Mouse (Mus musculus): ENCODE measurements around the gene Krt8.

DNA sequence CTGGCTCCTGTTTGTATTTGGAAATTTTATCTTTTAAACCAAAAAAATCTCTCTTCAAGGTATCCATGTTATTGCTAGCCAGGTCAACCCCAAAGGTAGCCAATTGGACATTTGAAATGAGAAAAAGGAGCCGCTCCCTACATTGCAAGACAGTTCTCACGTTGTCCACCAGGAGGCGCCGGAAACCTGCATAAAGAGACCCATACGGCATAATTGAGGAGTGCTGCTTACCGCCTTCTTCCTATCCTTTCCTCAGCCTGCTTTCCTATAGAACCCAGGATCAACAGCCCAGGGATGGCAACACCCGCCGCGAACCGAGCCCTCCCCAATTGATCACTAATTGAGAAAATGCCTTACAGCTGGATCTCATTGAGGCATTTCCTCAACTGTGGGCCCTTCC lies 16.2 kb downstream of the Krt8 start:
- TF ChIP-seq CTCF (IDR thresholded peaks at IDR 0.05; ENCODE audit: control insufficient read depth, insufficient read depth, insufficient replicate concordance, low read depth, low read length) (peak; percentile 88; the same call in 1 of the 2 replicates), POLR2A (IDR thresholded peaks at IDR 0.05; ENCODE audit: control insufficient read depth, low read depth, low read length) (no peak)

All from testis, adult 2 months (tissue).